Mouse (Mus musculus): ENCODE data around the gene Ffar2. TPM values are rescaled to one million over a fixed set of nuclear protein-coding genes. Genes with fewer than 3 reads are reported as not detected.

Ffar2 gene
- 0.24 TPM in 1 of 2 replicates, not detected in the other for polyA plus RNA-seq (2016; fragmentation: Nextera tagmentation; extraction: Ambion mirVana)

GRCm38 (mm10) chr7:30823675-30824074 lies at the start of gene Ffar2:
TSS of gene Ffar2 (minus strand) at chr7:30823775.
- H3K4me1 ChIP-seq, result 0 out of 2 replicates have a peak, but pooled peaks cover 9% of the 10 kb centered on the region
- H3K4me3 ChIP-seq, result no peak within 1 kb of the TSS
- no peaks in the 10 kb centered on the region for H3K27me3 ChIP-seq
- no peak within 1 kb of the TSS for H3K4me2 ChIP-seq (replicated peaks)
- H3K36me3 ChIP-seq, result no peaks in the 10 kb centered on the region
- H3K27ac ChIP-seq, result no peak within 1 kb of the TSS
- no peak for ATAC-seq (ENCODE audit: insufficient number of reproducible peaks, insufficient read depth, low FRiP score, low TSS enrichment)
- H3K9me3 ChIP-seq, result no peaks in the 10 kb centered on the region
- WGBS, result 88% methylated on average over 18 of the region's 18 CpGs
- no peak within 1 kb of the TSS for H3K9ac ChIP-seq

DNA sequence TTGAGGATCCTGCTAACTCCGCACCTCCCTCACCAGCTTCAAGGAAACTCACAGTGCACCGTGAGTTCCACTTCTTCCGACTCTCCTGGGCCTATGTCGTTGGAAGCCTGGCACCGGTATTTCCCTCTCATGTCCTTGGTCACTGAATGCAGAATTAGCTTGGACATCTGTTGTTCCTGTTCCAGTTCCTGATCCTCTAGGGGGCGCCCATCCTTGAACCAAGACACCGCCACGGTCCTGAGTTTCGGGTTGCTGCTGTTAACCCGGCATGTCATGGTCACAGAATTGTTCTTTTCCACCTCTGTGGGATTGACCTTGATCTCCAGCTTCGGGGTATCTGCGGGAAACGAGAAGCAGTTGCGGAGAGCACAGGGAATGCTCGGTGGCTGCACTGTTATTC lies 49.5 kb upstream of the Ffar2 start:
- H3K27me3 ChIP-seq, result no peaks in the 10 kb centered on the region
- no peaks in the 10 kb centered on the region for H3K36me3 ChIP-seq
- H3K4me3 ChIP-seq, result no peak overlapping the region
- H3K4me2 ChIP-seq (replicated peaks), result peak overlapping the region; percentile 28; the same call in 1 of the 2 replicates
- H3K27ac ChIP-seq, result no peak overlapping the region
- H3K9me3 ChIP-seq, result no peaks in the 10 kb centered on the region
- WGBS, result 21% methylated on average over 15 of the region's 15 CpGs
- H3K9ac ChIP-seq, result no peak overlapping the region; the same call in 1 of the 2 replicates
- no peaks in the 10 kb centered on the region for H3K4me1 ChIP-seq
- ATAC-seq (ENCODE audit: insufficient number of reproducible peaks, insufficient read depth, low FRiP score, low TSS enrichment), result no peak

DNA sequence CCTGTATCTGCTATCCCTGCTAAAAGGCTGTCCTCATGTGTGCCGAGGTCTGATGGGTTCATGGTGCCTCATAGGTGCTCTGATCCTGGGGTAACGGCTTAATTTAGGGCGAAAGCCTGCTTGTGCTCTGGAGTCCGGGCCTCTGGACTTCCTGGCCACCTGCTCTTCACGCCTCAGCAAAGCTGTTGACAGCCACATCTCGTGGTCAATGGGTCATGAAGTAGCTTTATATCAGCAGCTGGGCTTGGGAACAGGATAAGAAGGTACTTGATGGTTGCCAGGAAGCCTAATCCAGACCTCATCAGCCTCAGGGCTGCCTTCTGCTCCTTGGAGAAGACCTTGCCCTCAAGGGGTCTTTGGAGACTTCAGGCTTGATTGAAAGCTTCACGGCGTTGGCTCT lies 39.8 kb upstream of the Ffar2 start:
- no peaks in the 10 kb centered on the region for H3K4me1 ChIP-seq
- no peaks in the 10 kb centered on the region for H3K27me3 ChIP-seq
- 78% methylated on average over 8 of the region's 8 CpGs for WGBS
- no peak overlapping the region for H3K27ac ChIP-seq
- no peak overlapping the region for H3K4me2 ChIP-seq (replicated peaks)
- H3K9ac ChIP-seq, result no peak overlapping the region
- no peak for ATAC-seq (ENCODE audit: insufficient number of reproducible peaks, insufficient read depth, low FRiP score, low TSS enrichment)
- no peaks in the 10 kb centered on the region for H3K36me3 ChIP-seq
- no peak overlapping the region for H3K4me3 ChIP-seq
- no peaks in the 10 kb centered on the region for H3K9me3 ChIP-seq

DNA sequence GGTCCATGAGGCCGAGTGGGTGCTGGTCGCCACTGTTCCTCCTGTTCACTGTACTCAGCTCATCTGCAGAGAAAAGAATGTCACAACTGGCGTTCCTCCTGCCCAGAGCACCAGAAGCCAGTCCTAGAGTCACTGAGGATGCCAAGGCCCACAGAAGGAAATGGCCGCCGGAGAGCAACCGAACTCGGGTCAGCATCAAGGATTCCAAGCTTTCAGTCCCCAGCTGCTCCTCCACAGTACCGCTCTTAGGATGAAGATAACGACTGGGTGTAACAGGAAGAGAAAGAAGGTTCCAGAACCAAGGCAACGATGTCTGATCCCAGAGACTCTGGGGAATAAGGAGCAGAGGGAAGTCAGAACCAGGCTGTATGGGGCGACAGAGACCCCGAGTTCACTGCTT lies 37.9 kb upstream of the Ffar2 start, which contains the start of gene Ffar1:
Gene Ffar1 (minus strand): TSS at position 101 of the 400 bp plus-strand sequence.
- Histone ChIP-seq H3K36me3 (no peaks in the 10 kb centered on the region), H3K4me2 (replicated peaks) (no peak within 1 kb of the TSS), H3K9me3 (no peaks in the 10 kb centered on the region), H3K27me3 (no peaks in the 10 kb centered on the region), H3K4me3 (no peak within 1 kb of the TSS), H3K9ac (no peak within 1 kb of the TSS), H3K4me1 (no peaks in the 10 kb centered on the region), H3K27ac (no peak within 1 kb of the TSS)
- ATAC-seq (ENCODE audit: insufficient number of reproducible peaks, insufficient read depth, low FRiP score, low TSS enrichment), result no peak
- WGBS, result 88% methylated on average over 12 of the region's 12 CpGs

- H3K27me3 ChIP-seq, result 0 out of 2 replicates have a peak, but pooled peaks cover 6% of the 10 kb centered on the region
- H3K4me3 ChIP-seq, result peak overlapping the region; percentile 21; the same call in 1 of the 2 replicates
- H3K4me1 ChIP-seq, result no peaks in the 10 kb centered on the region
- H3K9ac ChIP-seq, result peak overlapping the region; percentile 19; the same call in 1 of the 2 replicates
- WGBS, result 14% methylated on average over 14 of the region's 16 CpGs
- no peaks in the 10 kb centered on the region for H3K36me3 ChIP-seq
- ATAC-seq (ENCODE audit: insufficient number of reproducible peaks, insufficient read depth, low FRiP score, low TSS enrichment), result no peak
- H3K9me3 ChIP-seq, result no peaks in the 10 kb centered on the region
- no peak overlapping the region for H3K27ac ChIP-seq
- peak overlapping the region; percentile 51 for H3K4me2 ChIP-seq (replicated peaks)
Observed at GRCm38 (mm10) chr7:30859635-30860402, 36.2 kb upstream of the Ffar2 start.

DNA sequence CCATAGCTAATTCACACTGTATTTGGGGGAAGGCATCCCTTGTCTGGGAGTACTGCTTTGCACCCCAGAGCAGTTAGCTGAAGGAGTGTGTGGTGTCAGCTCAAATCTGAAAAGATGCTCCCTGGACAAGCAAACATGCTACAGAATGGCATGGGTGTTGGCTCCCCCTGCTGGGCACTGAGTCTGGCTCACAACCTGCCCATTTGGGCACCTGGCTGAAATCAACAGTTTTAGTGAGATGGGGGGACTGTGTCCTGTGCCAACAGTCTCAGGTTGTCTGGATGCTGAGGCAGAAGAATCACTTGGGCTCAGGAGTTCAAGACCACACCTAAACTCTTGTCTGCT lies 35.7 kb upstream of the Ffar2 start:
- H3K4me1 ChIP-seq, result no peaks in the 10 kb centered on the region
- no peak overlapping the region for H3K27ac ChIP-seq
- H3K4me3 ChIP-seq, result no peak overlapping the region
- H3K4me2 ChIP-seq (replicated peaks), result peak overlapping the region; percentile 51; the same call in 1 of the 2 replicates
- H3K27me3 ChIP-seq, result 0 out of 2 replicates have a peak, but pooled peaks cover 11% of the 10 kb centered on the region
- ATAC-seq (ENCODE audit: insufficient number of reproducible peaks, insufficient read depth, low FRiP score, low TSS enrichment), result no peak
- H3K9me3 ChIP-seq, result no peaks in the 10 kb centered on the region
- H3K9ac ChIP-seq, result peak overlapping the region; percentile 19; the same call in 1 of the 2 replicates
- H3K36me3 ChIP-seq, result no peaks in the 10 kb centered on the region

DNA sequence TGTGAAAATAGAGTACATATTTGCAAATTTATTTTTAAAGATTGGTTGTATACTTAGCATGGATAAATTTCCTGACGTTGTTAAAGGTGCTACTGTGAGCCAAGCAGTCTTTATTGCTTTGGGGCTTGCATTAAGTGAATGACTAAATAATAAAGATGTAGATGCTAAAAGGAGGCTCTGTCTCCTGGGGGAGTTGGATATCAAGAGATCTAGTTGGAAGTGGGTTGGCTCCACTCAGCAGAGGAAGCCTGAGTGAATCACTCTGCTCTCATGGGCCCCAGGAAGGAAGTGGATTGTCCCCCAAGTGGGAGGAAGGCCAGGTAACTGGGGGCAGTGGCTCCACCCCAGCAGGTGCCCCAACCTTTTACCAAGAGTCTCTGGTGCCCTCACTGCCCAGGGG lies 34.2 kb upstream of the Ffar2 start:
- Histone ChIP-seq H3K36me3 (no peaks in the 10 kb centered on the region), H3K9ac (no peak overlapping the region), H3K9me3 (no peaks in the 10 kb centered on the region), H3K27me3 (0 out of 2 replicates have a peak, but pooled peaks cover 11% of the 10 kb centered on the region), H3K4me3 (no peak overlapping the region), H3K27ac (no peak overlapping the region), H3K4me2 (replicated peaks) (no peak overlapping the region), H3K4me1 (no peaks in the 10 kb centered on the region)
- 71% methylated on average over 1 of the region's 1 CpGs for WGBS
- no peak for ATAC-seq (ENCODE audit: insufficient number of reproducible peaks, insufficient read depth, low FRiP score, low TSS enrichment)

DNA sequence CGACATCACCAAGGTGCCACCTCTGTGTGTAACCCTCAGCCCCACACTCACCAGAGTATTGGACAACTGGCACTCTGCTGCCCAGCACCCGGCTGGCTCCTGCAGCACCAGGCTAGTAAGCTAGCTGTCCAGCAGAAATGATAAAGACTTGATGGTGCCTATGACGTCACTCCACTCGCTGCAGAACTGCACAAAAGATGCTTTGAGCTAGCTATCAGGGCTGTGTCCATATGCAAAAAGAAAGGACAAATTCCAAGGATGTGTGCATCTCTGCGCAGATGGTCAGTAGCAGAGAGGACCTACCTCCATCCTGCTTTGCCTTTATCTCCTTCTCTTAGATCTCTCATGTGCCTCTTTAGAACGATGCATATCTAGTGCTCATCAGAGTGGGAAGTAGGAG lies 32.5 kb upstream of the Ffar2 start, which contains the start of gene Ffar3:
Gene Ffar3 (minus strand): TSS at position 101 of the 400 bp plus-strand sequence.
- no peaks in the 10 kb centered on the region for H3K36me3 ChIP-seq
- H3K4me2 ChIP-seq (replicated peaks), result no peak within 1 kb of the TSS
- H3K4me3 ChIP-seq, result no peak within 1 kb of the TSS
- no peaks in the 10 kb centered on the region for H3K4me1 ChIP-seq
- ATAC-seq (ENCODE audit: insufficient number of reproducible peaks, insufficient read depth, low FRiP score, low TSS enrichment), result no peak
- H3K27me3 ChIP-seq, result 0 out of 2 replicates have a peak, but pooled peaks cover 11% of the 10 kb centered on the region
- 83% methylated on average over 6 of the region's 6 CpGs for WGBS
- no peak within 1 kb of the TSS for H3K27ac ChIP-seq
- no peaks in the 10 kb centered on the region for H3K9me3 ChIP-seq
- H3K9ac ChIP-seq, result no peak within 1 kb of the TSS

- Histone ChIP-seq H3K4me3 (no peak overlapping the region), H3K27me3 (peaks cover 11% of the 10 kb centered on the region; the same call in 1 of the 2 replicates), H3K4me1 (no peaks in the 10 kb centered on the region), H3K9me3 (no peaks in the 10 kb centered on the region), H3K36me3 (no peaks in the 10 kb centered on the region), H3K27ac (no peak overlapping the region), H3K9ac (no peak overlapping the region), H3K4me2 (replicated peaks) (no peak overlapping the region)
- WGBS, result 84% methylated on average over 1 of the region's 1 CpGs
- no peak for ATAC-seq (ENCODE audit: insufficient number of reproducible peaks, insufficient read depth, low FRiP score, low TSS enrichment)
Observed at GRCm38 (mm10) chr7:30851421-30851820, 27.8 kb upstream of the Ffar2 start.

- Histone ChIP-seq H3K4me2 (replicated peaks) (no peak overlapping the region), H3K9ac (no peak overlapping the region), H3K27ac (no peak overlapping the region), H3K36me3 (no peaks in the 10 kb centered on the region), H3K27me3 (no peaks in the 10 kb centered on the region; the same call in 1 of the 2 replicates), H3K9me3 (no peaks in the 10 kb centered on the region), H3K4me3 (no peak overlapping the region), H3K4me1 (no peaks in the 10 kb centered on the region)
- no peak for ATAC-seq (ENCODE audit: insufficient number of reproducible peaks, insufficient read depth, low FRiP score, low TSS enrichment)
- 76% methylated on average over 6 of the region's 6 CpGs for WGBS
Observed at GRCm38 (mm10) chr7:30847934-30848333, 24.4 kb upstream of the Ffar2 start.

DNA sequence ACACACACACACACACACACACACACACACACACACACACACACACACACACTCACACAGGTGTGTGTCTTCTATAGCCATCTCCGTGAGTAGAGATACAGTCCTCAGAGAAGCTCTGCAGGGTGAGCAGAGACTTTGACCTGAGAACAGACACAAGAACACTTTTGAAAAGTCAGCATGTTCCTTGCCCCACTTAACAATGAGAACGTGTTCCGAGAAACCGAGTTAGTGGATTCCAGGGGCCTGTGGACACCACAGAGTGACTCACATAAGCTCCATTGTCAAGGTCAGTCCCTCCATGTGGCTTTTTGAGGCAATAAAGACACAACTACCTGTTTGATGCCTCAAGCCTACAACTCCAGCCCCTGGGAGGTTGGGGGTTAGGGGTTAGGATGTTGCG lies 23.8 kb upstream of the Ffar2 start:
- 79% methylated on average over 5 of the region's 5 CpGs for WGBS

DNA sequence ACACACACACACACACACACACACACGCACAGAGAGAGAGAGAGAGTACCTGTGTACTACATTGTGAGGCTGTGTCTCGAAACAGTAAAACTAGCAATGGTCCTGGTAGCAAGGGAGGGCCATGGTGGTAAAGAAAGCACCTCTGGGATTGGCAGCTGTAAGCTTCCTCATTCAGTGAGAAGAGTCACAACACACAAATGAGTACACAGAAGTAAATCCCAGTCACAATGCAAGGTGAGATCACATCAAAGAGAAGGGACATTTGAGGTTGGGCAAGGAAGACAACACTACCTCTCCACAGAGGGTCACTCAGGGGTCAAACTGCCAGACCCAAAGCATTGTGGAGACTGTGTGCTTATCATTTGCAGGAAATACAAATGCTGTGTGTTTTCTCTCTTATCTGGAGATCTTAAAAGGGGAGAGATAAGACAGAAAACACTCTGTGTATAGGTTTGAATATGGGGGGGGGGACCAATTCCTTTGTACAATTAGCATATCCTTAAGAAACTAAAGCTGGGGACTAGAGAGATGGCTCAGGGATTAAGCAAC lies 23.0 kb upstream of the Ffar2 start:
- Histone ChIP-seq H3K9me3 (no peaks in the 10 kb centered on the region), H3K27me3 (no peaks in the 10 kb centered on the region; the same call in 1 of the 2 replicates), H3K4me1 (no peaks in the 10 kb centered on the region), H3K36me3 (no peaks in the 10 kb centered on the region), H3K4me2 (replicated peaks) (no peak overlapping the region), H3K4me3 (no peak overlapping the region), H3K27ac (no peak overlapping the region), H3K9ac (no peak overlapping the region)
- WGBS, result 79% methylated on average over 2 of the region's 2 CpGs
- no peak for ATAC-seq (ENCODE audit: insufficient number of reproducible peaks, insufficient read depth, low FRiP score, low TSS enrichment)

More for the DNA sequence above, 23.8 kb upstream of the Ffar2 start:
- ATAC-seq (ENCODE audit: insufficient number of reproducible peaks, insufficient read depth, low FRiP score, low TSS enrichment), result no peak
- Histone ChIP-seq H3K27me3 (no peaks in the 10 kb centered on the region; the same call in 1 of the 2 replicates), H3K9me3 (no peaks in the 10 kb centered on the region), H3K27ac (no peak overlapping the region), H3K9ac (no peak overlapping the region), H3K4me1 (no peaks in the 10 kb centered on the region), H3K4me3 (no peak overlapping the region), H3K36me3 (no peaks in the 10 kb centered on the region), H3K4me2 (replicated peaks) (no peak overlapping the region)
